Mouse (Mus musculus) liver, embryonic 12.5 days (tissue): Measurements from ENCODE around the gene Gpr68. TPM values are rescaled to one million over a fixed set of nuclear protein-coding genes. Genes with fewer than 3 reads are reported as not detected.

Source experiments
- ATAC-seq: fragments of 200-750 bp; cut with Nextera tagmentation; 2 replicates; pipeline ENCODE4 v1.8.0; 2017; ENCODE audit warnings: moderate number of reproducible peaks, mild to moderate bottlenecking, moderate library complexity
- H3K27ac ChIP-seq: fragments of 300-500 bp; sonication (generic); 2 replicates; pipeline ENCODE4 v1.5.1; 2016; ENCODE audit warnings: mild to moderate bottlenecking
- H3K27me3 ChIP-seq: fragments of 300-500 bp; sonication (generic); replicated peaks from 2 replicates; pipeline ENCODE4 v1.6.1; 2016; ENCODE audit warnings: mild to moderate bottlenecking, moderate library complexity
- H3K36me3 ChIP-seq: fragments of 300-500 bp; sonication (generic); 2 replicates; pipeline ENCODE4 v1.6.1; 2016; ENCODE audit warnings: mild to moderate bottlenecking, moderate library complexity
- H3K4me1 ChIP-seq: fragments of 300-500 bp; sonication (generic); 2 replicates; pipeline ENCODE4 v1.6.1; 2016
- H3K4me2 ChIP-seq: fragments of 300-500 bp; sonication (generic); 2 replicates; pipeline ENCODE4 v1.6.1; 2016; ENCODE audit warnings: mild to moderate bottlenecking, moderate library complexity
- H3K4me3 ChIP-seq: fragments of 300-500 bp; sonication (generic); 2 replicates; pipeline ENCODE4 v1.5.1; 2016; ENCODE audit warnings: mild to moderate bottlenecking, moderate library complexity
- H3K9ac ChIP-seq: fragments of 300-500 bp; sonication (generic); 2 replicates; pipeline ENCODE4 v1.6.1; 2016; ENCODE audit warnings: mild to moderate bottlenecking, moderate library complexity
- H3K9me3 ChIP-seq: fragments of 300-500 bp; sonication (generic); replicated peaks from 2 replicates; pipeline ENCODE4 v1.6.1; 2016; ENCODE audit warnings: mild to moderate bottlenecking, moderate library complexity
- WGBS: fragments of 180-500 bp; shearing (Covaris S2); methylation state at CpG from one replicate; pipeline ENCODE4 v1.1.7; 2016; ENCODE audit not compliant: insufficient replicate concordance; 5-methylcytosine and 5-hydroxymethylcytosine counted together
- polyA plus RNA-seq: library from polyadenylated mRNA; unstranded; fragments of >200 nt; fragmentation: Nextera tagmentation; extraction: Ambion mirVana; gene quantifications from 2 replicates; pipeline ENCODE4 v1.2.1, GENCODE M21; 2016

The Gpr68 gene
- polyA plus RNA-seq, 1 experiment from 2014 or later, result 0.04 TPM

DNA sequence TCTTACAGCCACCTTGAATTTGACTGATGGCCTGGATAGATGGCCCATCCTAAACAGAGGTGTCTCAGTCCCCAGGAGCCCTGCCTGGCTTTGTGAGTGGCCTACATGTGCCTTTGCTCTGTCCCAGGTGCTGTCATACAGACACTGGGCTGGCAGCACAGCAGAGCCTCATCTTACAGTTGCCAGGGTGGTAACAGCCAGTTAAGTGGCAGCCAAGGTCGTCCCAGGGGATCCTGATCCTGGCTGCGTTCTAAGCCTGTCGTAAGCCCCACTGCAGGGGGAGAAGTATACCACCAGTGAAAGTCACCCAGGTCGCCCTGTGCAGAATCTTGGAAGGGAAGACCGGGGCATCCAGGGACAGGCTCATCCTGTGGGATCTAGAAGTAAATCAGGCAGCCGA lies 68.1 kb downstream of the Gpr68 start:
- ATAC-seq, result no peak
- no peaks in the 10 kb centered on the region for H3K4me1 ChIP-seq
- no peak overlapping the region for H3K4me2 ChIP-seq
- H3K9me3 ChIP-seq, result no peaks in the 10 kb centered on the region
- no peaks in the 10 kb centered on the region for H3K36me3 ChIP-seq
- no peak overlapping the region for H3K9ac ChIP-seq
- no peak overlapping the region for H3K27ac ChIP-seq
- no peak overlapping the region for H3K4me3 ChIP-seq
- H3K27me3 ChIP-seq, result no peaks in the 10 kb centered on the region
- 77% methylated on average over 6 of the region's 6 CpGs for WGBS

DNA sequence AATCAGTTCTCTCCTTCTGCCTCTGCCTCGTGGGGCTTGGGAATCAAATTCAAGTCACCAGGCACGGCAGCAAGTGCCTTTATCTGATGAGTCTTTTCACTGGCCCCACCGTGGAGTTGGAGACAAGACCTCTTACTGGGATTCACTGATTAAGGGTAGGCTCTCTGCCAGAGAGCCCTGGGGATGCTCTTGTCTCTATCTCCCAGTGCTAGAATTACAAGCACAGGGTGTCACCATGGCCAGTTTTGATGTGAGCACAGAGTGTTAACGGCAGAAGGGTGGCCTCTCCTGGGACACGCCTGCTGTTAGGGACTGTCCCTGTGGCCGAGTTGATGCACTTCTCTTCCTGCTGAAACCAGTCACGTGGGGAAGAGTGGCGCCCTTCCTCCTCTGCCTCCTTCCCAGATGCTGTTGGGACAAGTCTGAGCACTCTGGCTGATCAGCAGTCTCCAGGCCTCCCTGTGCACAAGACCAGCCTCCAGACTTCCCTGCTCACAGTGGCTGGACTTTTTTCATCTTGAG lies 68.9 kb downstream of the Gpr68 start:
- 12% methylated on average over 8 of the region's 8 CpGs for WGBS
- no peak; the same call in 1 of the 2 replicates for ATAC-seq

DNA sequence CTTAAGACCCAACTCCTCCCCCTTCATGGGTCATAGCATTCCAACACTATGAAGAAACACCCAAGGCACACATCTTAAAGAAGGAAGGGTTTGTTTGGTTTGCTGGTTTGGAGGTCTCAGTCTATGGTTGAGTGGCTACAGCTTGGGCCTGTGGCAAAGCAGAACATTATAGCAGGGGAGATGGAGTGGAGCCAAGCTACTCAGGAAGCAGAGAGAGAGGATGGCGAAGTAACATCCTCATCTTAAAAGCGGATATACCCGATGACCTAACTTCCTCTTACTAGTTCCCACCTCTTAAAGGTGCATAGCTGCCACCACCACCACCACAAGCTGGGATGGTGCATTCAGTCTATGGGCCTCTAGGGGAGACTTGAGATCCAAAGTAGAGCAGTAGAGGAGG lies 70.8 kb downstream of the Gpr68 start:
- ATAC-seq, result no peak
- Histone ChIP-seq H3K9ac (no peak overlapping the region), H3K4me1 (no peaks in the 10 kb centered on the region), H3K4me2 (no peak overlapping the region), H3K27me3 (no peaks in the 10 kb centered on the region), H3K27ac (no peak overlapping the region), H3K36me3 (no peaks in the 10 kb centered on the region), H3K9me3 (no peaks in the 10 kb centered on the region), H3K4me3 (no peak overlapping the region)
- WGBS, result 16% methylated on average over 3 of the region's 3 CpGs

More for the DNA sequence above, 68.9 kb downstream of the Gpr68 start:
- Histone ChIP-seq H3K27ac (no peak overlapping the region), H3K9me3 (no peaks in the 10 kb centered on the region), H3K4me3 (no peak overlapping the region), H3K36me3 (no peaks in the 10 kb centered on the region), H3K27me3 (no peaks in the 10 kb centered on the region), H3K9ac (no peak overlapping the region), H3K4me1 (no peaks in the 10 kb centered on the region), H3K4me2 (no peak overlapping the region)

DNA sequence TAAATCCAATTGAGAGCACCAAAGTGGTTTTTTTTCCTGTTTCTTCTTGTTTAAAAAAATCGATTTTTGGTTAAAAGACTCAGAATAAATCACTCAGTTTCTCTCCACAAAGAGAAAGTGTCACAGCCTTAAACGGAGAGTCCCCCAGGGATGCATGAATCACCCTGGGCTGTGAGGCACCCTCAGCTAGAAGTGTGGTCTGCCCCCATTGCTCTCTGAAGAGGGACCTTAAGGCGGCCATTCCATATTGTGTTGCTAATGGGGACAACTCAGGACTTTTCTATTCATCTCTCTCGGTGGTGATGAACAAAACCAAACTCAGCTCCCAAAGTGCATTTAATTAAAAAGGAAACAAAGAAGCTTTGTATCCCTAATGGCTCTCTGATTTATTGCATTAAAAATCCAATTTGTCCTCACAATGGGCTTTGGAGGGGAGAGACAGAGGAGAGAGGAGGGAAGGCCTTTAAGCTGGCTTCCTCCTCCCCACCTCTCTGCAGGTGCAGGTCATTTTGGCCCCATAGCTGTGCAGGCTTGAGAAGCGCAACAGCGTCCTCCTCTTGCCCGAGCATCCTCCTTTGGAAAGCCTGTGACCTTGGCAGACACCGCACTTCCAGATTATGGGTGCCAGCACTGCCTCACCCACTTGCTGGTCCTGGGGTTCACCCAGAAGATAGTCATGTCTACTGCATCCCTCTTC lies 76.2 kb downstream of the Gpr68 start:
- no peaks in the 10 kb centered on the region for H3K4me1 ChIP-seq
- no peaks in the 10 kb centered on the region for H3K27me3 ChIP-seq
- no peaks in the 10 kb centered on the region for H3K36me3 ChIP-seq
- ATAC-seq, result no peak
- no peak overlapping the region for H3K27ac ChIP-seq
- H3K4me3 ChIP-seq, result no peak overlapping the region
- H3K9ac ChIP-seq, result no peak overlapping the region
- no peaks in the 10 kb centered on the region for H3K9me3 ChIP-seq
- no peak overlapping the region for H3K4me2 ChIP-seq
- WGBS, result 63% methylated on average over 8 of the region's 8 CpGs

DNA sequence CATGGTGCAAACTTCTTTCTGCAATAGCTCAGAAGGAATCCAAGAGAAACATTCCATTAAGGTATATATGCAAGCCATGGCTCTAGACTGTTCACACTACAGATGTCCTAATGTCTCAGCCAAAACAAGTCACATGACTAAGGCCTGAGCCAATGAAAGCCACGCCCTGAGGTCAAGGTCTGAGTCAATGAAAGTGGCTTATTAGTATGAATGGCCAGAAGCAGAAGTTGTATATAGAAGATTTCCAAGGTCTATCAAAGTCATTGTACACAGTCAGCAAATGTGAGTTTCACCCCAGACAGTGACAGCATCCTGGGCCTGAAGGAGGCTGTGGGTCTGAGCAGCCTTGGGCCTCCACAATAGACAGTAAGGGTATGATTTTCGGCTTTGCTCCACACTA lies 77.0 kb downstream of the Gpr68 start:
- no peaks in the 10 kb centered on the region for H3K36me3 ChIP-seq
- no peak for ATAC-seq
- no peak overlapping the region for H3K4me2 ChIP-seq
- H3K4me3 ChIP-seq, result no peak overlapping the region
- no peak overlapping the region for H3K9ac ChIP-seq
- 65% methylated on average over 2 of the region's 2 CpGs for WGBS
- no peak overlapping the region for H3K27ac ChIP-seq
- H3K27me3 ChIP-seq, result no peaks in the 10 kb centered on the region
- no peaks in the 10 kb centered on the region for H3K4me1 ChIP-seq
- H3K9me3 ChIP-seq, result no peaks in the 10 kb centered on the region

Other genes with a start within 250 kb of the Gpr68 start
- gene Rps6ka5, start 181.2 kb downstream of the Gpr68 start, polyA plus RNA-seq, result 2.2 and 2.5 TPM in 2 replicates
- 0.64 and 0.90 TPM in 2 replicates for gene Dglucy, start 129.1 kb downstream of the Gpr68 start, polyA plus RNA-seq
- 8.4 and 9.6 TPM in 2 replicates for gene Ccdc88c, start 120.9 kb upstream of the Gpr68 start, polyA plus RNA-seq
- 50.1 TPM in 2 replicates for gene Ppp4r3a, start 175.5 kb upstream of the Gpr68 start, polyA plus RNA-seq